Mouse (Mus musculus) hindbrain, embryonic 14.5 days (tissue): Measurements from ENCODE around the gene N4bp2l2. TPM values are rescaled to one million over a fixed set of nuclear protein-coding genes. Genes with fewer than 3 reads are reported as not detected.

ENCODE experiments used
- ATAC-seq: fragments of 200-750 bp; cut with Nextera tagmentation; 2 replicates; pipeline ENCODE4 v1.8.0; 2017; ENCODE audit warnings: moderate number of reproducible peaks, mild to moderate bottlenecking, moderate TSS enrichment, moderate library complexity; ENCODE audit not compliant: low FRiP score
- DNase-seq: peaks from one replicate; pipeline ENCODE4 v3.0.0-alpha.2; 2015; ENCODE audit warnings: low spot score
- H3K27ac ChIP-seq: fragments of 300-500 bp; sonication (generic); 2 replicates; pipeline ENCODE4 v1.5.1; 2014; ENCODE audit warnings: mild to moderate bottlenecking, moderate library complexity
- H3K27me3 ChIP-seq: fragments of 300-500 bp; sonication (generic); 2 replicates; pipeline ENCODE4 v1.6.1; 2014; ENCODE audit warnings: mild to moderate bottlenecking, low read length, mixed read lengths; ENCODE audit not compliant: control insufficient read depth, insufficient read depth
- H3K36me3 ChIP-seq: fragments of 300-500 bp; sonication (generic); replicated peaks from 2 replicates; pipeline ENCODE4 v1.6.1; 2014; ENCODE audit not compliant: control insufficient read depth, insufficient read depth
- H3K4me1 ChIP-seq: fragments of 300-500 bp; sonication (generic); replicated peaks from 2 replicates; pipeline ENCODE4 v1.6.1; 2014; ENCODE audit warnings: antibody characterized with exemption, low read length, mixed read lengths; ENCODE audit not compliant: control insufficient read depth, insufficient read depth
- H3K4me2 ChIP-seq: fragments of 300-500 bp; sonication (generic); replicated peaks from 2 replicates; pipeline ENCODE4 v1.6.1; 2014; ENCODE audit warnings: mild to moderate bottlenecking, moderate library complexity
- H3K4me3 ChIP-seq: fragments of 300-500 bp; sonication (generic); replicated peaks from 2 replicates; pipeline ENCODE4 v1.5.1; 2014; ENCODE audit warnings: mild to moderate bottlenecking, low read length
- H3K9ac ChIP-seq: fragments of 300-500 bp; sonication (generic); 2 replicates; pipeline ENCODE4 v1.6.1; 2014
- H3K9me3 ChIP-seq: fragments of 300-500 bp; sonication (generic); 2 replicates; pipeline ENCODE4 v1.6.1; 2016; ENCODE audit warnings: low read length; ENCODE audit not compliant: control insufficient read depth
- WGBS: fragments of 180-500 bp; shearing (Covaris S2); extraction: QIAGEN DNeasy Blood & Tissue Kit; methylation state at CpG from one replicate; pipeline ENCODE4 v1.1.7; 2014; 5-methylcytosine and 5-hydroxymethylcytosine counted together
- polyA plus RNA-seq: library from polyadenylated mRNA; unstranded; fragments of >200 nt; fragmentation: Nextera tagmentation; extraction: Ambion mirVana; gene quantifications from 2 replicates; pipeline ENCODE4 v1.2.1, GENCODE M21; 2014

Gene N4bp2l2
- polyA plus RNA-seq, 1 experiment from 2014 or later = 32.3 TPM

DNA sequence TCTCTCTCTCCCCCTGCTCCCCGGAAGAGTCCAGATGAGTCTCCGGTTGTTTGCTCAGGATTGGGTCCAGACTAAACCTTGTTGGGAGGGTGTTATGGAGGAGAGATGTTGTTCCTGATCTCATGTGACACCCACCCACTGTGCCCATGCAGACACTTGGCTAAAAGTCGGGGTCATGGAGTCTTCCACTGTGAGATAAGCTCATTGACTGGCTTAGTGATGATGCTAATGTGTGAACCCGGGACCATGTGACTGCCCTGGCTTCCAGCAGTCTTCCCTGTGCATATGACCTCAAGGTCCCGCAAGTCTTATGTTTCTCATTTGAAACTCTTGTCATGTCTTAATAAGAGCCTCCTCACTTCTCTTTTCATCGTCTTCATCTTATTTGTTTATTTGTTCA is 84.8 kb downstream of the N4bp2l2 start:
- no peak overlapping the region for H3K27ac ChIP-seq
- DNase-seq (no peak), ATAC-seq (no peak)
- H3K36me3 ChIP-seq = peaks cover 4% of the 10 kb centered on the region; the same call in 1 of the 2 replicates
- no peaks in the 10 kb centered on the region for H3K9me3 ChIP-seq
- WGBS = 77% methylated on average over 6 of the region's 6 CpGs
- H3K4me3 ChIP-seq = no peak overlapping the region
- H3K27me3 ChIP-seq = no peaks in the 10 kb centered on the region
- no peak overlapping the region for H3K9ac ChIP-seq
- H3K4me2 ChIP-seq = no peak overlapping the region
- H3K4me1 ChIP-seq = no peaks in the 10 kb centered on the region

DNA sequence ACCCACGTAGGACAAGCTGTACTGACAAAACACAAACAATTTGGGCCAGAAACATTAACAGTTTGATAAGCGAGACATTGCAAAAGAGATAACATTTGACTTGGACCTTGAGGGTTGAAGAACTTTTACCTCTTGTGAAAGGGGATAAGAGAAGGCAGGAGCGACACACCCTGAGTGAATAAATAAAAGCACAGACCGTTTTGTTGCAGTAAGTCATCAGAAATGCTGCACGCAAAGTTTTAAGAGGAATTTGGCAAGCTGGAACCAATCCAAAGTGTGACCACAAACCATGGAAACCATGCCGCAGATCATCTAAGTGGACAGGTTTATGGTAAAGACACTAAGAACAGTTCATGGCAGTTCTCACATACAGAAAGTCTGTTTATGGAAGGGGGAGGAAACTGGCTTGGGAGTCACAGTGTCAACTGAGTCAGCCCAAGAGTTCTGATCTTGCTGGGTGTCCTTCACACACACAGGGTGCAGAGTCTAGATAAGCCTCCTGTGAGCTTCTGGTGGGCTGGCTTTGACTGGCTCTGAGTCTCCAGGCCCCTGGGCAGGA is 87.3 kb downstream of the N4bp2l2 start:
- H3K4me3 ChIP-seq = no peak overlapping the region
- H3K27me3 ChIP-seq = no peaks in the 10 kb centered on the region
- H3K27ac ChIP-seq = no peak overlapping the region
- WGBS = 90% methylated on average over 6 of the region's 6 CpGs
- no peak overlapping the region for H3K9ac ChIP-seq
- H3K9me3 ChIP-seq = no peaks in the 10 kb centered on the region
- DNase-seq (no peak), ATAC-seq (no peak)
- no peaks in the 10 kb centered on the region for H3K4me1 ChIP-seq
- no peak overlapping the region for H3K4me2 ChIP-seq
- H3K36me3 ChIP-seq = peaks cover 15% of the 10 kb centered on the region; the same call in 1 of the 2 replicates

DNA sequence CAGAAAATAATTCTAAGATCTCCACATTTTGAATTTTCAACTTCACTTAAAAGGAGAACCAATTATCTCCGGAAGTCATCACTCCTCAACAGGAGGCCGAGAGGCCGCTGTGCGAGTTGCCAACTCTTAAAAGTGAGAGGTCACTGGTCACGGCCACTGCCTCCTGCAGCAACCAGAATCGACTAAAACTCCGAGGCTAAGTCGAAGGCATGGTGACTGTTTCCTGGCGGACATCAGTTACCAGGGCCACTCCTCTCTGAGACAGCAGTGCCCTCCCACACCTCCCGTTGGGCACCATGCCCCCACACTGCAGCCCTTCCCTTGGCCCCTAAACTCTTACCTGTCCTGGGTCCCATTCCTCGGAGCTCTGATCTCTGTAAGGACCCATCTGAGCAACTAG is 89.2 kb downstream of the N4bp2l2 start:
- H3K4me2 ChIP-seq = no peak overlapping the region
- H3K27ac ChIP-seq = no peak overlapping the region
- DNase-seq (no peak), ATAC-seq (no peak)
- H3K9ac ChIP-seq = no peak overlapping the region
- H3K9me3 ChIP-seq = no peaks in the 10 kb centered on the region
- 83% methylated on average over 11 of the region's 11 CpGs for WGBS
- no peak overlapping the region for H3K4me3 ChIP-seq
- no peaks in the 10 kb centered on the region for H3K4me1 ChIP-seq
- H3K36me3 ChIP-seq = peaks cover 34% of the 10 kb centered on the region
- no peaks in the 10 kb centered on the region for H3K27me3 ChIP-seq

DNA sequence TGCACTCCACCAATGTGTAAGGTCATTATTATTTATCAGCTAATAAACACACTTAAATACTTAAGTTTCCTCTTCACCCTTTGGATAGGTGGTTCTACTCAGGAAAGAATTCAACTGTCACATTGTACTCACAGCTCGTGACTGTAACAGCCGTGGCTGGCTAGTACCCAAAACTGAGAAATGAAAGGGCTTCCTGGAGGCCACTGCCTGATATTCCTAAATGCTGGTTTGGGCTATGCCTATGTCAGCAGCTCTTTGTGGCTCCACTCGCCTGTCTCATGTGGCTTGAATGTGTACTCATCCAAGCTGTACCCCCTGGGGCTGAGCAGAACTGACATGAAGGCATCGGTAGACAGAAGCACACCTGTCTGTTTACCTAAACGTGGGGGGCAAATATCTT is 91.1 kb downstream of the N4bp2l2 start:
- DNase-seq = no peak
- Histone ChIP-seq H3K27me3 (no peaks in the 10 kb centered on the region), H3K36me3 (peaks cover 42% of the 10 kb centered on the region), H3K27ac (no peak overlapping the region), H3K9me3 (no peaks in the 10 kb centered on the region), H3K4me2 (no peak overlapping the region), H3K4me3 (no peak overlapping the region), H3K4me1 (no peaks in the 10 kb centered on the region), H3K9ac (no peak overlapping the region)
- WGBS = 83% methylated on average over 5 of the region's 5 CpGs
- ATAC-seq = no peak

DNA sequence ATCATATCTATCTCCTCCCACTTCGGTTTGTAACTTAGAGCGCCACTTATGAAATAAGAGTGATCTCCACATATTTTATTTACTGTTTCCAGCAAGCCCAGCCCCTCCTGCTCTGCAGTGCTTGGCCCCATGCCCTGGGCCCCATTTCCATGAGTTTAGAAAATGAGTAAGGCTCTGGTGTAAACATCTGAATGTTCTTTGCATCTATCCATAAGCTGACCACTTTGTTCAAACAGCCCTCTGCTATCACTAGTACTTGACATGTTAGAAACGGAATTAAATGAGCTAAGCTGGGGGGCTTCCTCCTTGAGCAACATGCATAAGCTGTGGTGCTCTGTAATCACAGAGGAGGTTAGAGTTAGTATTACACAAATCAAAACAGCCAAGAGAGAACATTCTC is 91.6 kb downstream of the N4bp2l2 start:
- no peaks in the 10 kb centered on the region for H3K9me3 ChIP-seq
- H3K4me2 ChIP-seq = no peak overlapping the region
- 98% methylated on average over 3 of the region's 3 CpGs for WGBS
- DNase-seq = no peak
- H3K27me3 ChIP-seq = no peaks in the 10 kb centered on the region
- H3K4me1 ChIP-seq = no peaks in the 10 kb centered on the region
- no peak overlapping the region for H3K4me3 ChIP-seq
- no peak overlapping the region for H3K9ac ChIP-seq
- peaks cover 44% of the 10 kb centered on the region for H3K36me3 ChIP-seq
- no peak for ATAC-seq
- H3K27ac ChIP-seq = no peak overlapping the region

DNA sequence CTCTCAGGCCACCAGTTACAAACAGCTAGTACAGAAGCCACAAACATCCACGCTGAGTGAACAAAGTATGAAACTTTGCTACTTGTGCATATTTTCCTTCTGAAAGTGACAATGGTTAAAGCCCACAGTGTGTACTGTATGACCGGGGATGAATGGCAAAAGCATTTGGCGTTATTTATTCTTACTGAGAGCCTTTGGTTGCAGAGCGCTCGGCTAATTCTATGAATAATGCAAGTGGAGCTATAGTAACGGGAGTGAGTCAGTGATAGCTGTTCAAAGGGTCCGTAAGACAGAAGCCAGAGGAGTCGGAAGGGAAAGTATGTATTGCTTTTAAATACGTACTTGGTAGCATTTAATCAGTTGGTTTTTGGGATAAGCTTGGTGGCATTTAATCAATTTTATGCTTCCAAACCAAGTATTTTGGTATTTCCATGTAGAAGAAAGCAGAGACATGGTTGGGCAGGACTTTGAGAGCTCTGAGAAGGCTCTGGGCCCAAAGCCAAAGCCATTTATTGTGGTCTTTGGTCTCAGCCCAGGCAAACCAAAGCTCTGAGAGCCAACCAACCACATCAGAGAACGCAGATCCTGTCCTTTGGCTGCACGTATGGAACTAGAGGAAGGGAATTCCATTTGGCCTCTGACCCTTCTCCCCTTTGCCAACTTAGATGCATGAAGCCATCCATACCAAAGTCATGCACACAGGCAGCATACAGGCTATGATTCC is 95.3 kb downstream of the N4bp2l2 start:
- no peaks in the 10 kb centered on the region for H3K4me1 ChIP-seq
- H3K27ac ChIP-seq = no peak overlapping the region
- peaks cover 64% of the 10 kb centered on the region for H3K36me3 ChIP-seq
- no peak overlapping the region for H3K4me2 ChIP-seq
- no peak; the same call in 1 of the 2 replicates for ATAC-seq
- no peak overlapping the region for H3K4me3 ChIP-seq
- H3K9ac ChIP-seq = no peak overlapping the region
- no peaks in the 10 kb centered on the region for H3K9me3 ChIP-seq
- DNase-seq = peak; percentile 50
- 76% methylated on average over 11 of the region's 11 CpGs for WGBS
- H3K27me3 ChIP-seq = no peaks in the 10 kb centered on the region

DNA sequence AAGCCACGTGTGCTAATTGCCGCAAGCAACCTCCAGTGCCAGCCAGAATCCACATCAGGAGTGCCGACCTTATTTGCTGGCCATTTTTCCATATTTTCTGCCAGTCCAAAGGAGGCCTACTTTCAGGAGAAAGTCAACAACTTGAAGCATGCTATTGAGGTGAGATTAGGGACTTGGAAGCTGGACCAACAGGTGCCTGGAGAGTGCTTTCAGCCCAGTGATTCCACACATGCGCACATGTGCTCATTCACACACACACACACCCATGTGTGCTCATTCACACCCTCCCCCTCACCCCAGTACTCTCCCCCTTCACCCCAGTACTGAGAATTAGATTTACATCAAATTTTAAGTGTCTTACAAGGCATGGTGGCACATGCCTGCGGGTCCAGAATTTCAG is 99.0 kb downstream of the N4bp2l2 start:
- Histone ChIP-seq H3K4me2 (no peak overlapping the region), H3K9ac (no peak overlapping the region), H3K4me3 (no peak overlapping the region), H3K36me3 (peaks cover 38% of the 10 kb centered on the region), H3K27me3 (no peaks in the 10 kb centered on the region), H3K9me3 (no peaks in the 10 kb centered on the region), H3K27ac (no peak overlapping the region), H3K4me1 (no peaks in the 10 kb centered on the region)
- DNase-seq (no peak), ATAC-seq (no peak)
- 96% methylated on average over 5 of the region's 5 CpGs for WGBS

DNA sequence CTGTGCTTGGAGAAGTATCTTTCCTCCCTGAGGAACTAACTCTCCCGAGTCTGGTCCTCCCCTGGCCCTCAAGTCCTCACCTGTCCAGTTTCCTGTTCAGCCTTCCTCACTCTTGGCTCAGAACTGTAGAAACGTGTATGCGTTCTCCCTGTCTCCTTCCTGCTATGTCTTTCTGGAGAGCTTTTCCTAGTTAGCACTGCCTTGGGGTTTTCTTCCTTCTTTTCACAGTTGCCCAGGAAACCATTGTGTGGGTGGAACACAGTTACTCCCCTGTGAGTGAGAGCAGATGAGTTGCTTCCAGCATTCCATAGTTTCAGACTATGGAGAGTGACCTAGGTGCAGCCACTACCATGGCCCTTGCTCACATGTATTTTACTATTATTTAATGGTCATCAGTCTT is 99.8 kb downstream of the N4bp2l2 start:
- H3K36me3 ChIP-seq = peaks cover 36% of the 10 kb centered on the region
- no peak overlapping the region for H3K4me2 ChIP-seq
- DNase-seq = no peak
- no peak for ATAC-seq
- no peaks in the 10 kb centered on the region for H3K27me3 ChIP-seq
- H3K9ac ChIP-seq = no peak overlapping the region
- no peaks in the 10 kb centered on the region for H3K9me3 ChIP-seq
- H3K4me1 ChIP-seq = no peaks in the 10 kb centered on the region
- no peak overlapping the region for H3K27ac ChIP-seq
- no peak overlapping the region for H3K4me3 ChIP-seq
- WGBS = 49% methylated on average over 3 of the region's 3 CpGs

DNA sequence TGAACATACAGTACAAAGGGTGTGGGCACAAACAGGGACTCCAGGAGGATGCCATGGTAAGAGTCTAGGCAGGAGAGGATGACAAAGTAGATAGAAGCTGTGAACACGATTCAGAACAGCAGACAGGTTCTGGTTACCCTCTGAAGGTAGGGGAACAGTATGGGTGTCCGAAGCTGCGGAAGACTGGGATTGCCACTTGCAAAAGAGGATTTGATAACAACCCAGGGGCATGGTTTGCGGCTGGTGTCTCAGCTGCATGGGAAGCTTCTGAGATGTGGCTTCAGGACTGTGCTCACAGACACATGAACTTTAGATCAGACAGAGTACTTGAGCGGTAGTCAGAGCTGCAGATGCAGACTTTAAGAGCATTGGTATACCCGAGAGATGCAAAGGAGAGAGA is 101.6 kb downstream of the N4bp2l2 start:
- Histone ChIP-seq H3K4me3 (no peak overlapping the region), H3K27ac (no peak overlapping the region), H3K4me1 (no peaks in the 10 kb centered on the region), H3K27me3 (no peaks in the 10 kb centered on the region), H3K4me2 (no peak overlapping the region), H3K9ac (no peak overlapping the region), H3K36me3 (peaks cover 41% of the 10 kb centered on the region), H3K9me3 (no peaks in the 10 kb centered on the region)
- ATAC-seq (no peak), DNase-seq (no peak)
- 95% methylated on average over 6 of the region's 6 CpGs for WGBS
